ENCODE assay signal across 9 mouse cellular contexts in genomic region chr7:68130950-68131580, GRCm38 (mm10).
DNase-seq lines count a peak whose midpoint lies in the region; ATAC-seq and TF ChIP-seq lines count a peak whose summit lies in the region.
"Had no signal": no experiment of that assay in that cellular context is flagged by ENCODE, and none has a peak within 500 bp of the region (broad histone marks: within the 10 kb centered on the region; RNA-seq: fewer than 3 reads in every experiment).

No protein-coding gene starts in this region.

- no peak for ATAC-seq in kidney, embryonic 14.5 days (ENCODE audit: low FRiP score, low TSS enrichment)
- ATAC-seq in limb, embryonic 13.5 days (ENCODE audit: low FRiP score, low read depth): no peak
- ATAC-seq: midbrain, embryonic 15.5 days had no signal

- H3K4me1 ChIP-seq in kidney, embryonic 14.5 days (ENCODE audit: control insufficient read depth, insufficient read depth, low read length): peaks cover 40% of the 10 kb centered on the region
- peaks cover 59% of the 10 kb centered on the region for H3K4me1 ChIP-seq in embryonic facial prominence, embryonic 10.5 days
- peaks cover 68% of the 10 kb centered on the region for H3K4me1 ChIP-seq in limb, embryonic 13.5 days

- no peaks in the 10 kb centered on the region for H3K9me3 ChIP-seq in kidney, embryonic 14.5 days (ENCODE audit: control insufficient read depth, low read length)
- H3K9me3 ChIP-seq in embryonic facial prominence, embryonic 10.5 days: no peaks in the 10 kb centered on the region
- H3K9me3 ChIP-seq in limb, embryonic 13.5 days: no peaks in the 10 kb centered on the region
- H3K9me3 ChIP-seq: midbrain, embryonic 15.5 days had no signal

- 53% methylated on average over 13 of the region's 13 CpGs for WGBS in kidney, embryonic 14.5 days
- WGBS in embryonic facial prominence, embryonic 10.5 days: 69% methylated on average over 13 of the region's 13 CpGs
- WGBS in limb, embryonic 13.5 days: 68% methylated on average over 13 of the region's 13 CpGs

- no peak for TF ChIP-seq CTCF in brain, embryonic 14.5 days (IDR thresholded peaks at IDR 0.05; ENCODE audit: borderline replicate concordance, extremely low read depth, insufficient read depth, insufficient read length)

- DNase-seq in kidney, adult 11 months: peak; percentile 84
- DNase-seq in brain, embryonic 14.5 days (ENCODE audit: low read depth): peak; percentile 64
- no peak for DNase-seq in embryonic facial prominence, embryonic 10.5 days (ENCODE audit: low spot score)
- DNase-seq in adrenal gland, adult (ENCODE audit: inconsistent age in 2 of 2, low spot score in 1 of 2): no peak
- no peak for DNase-seq in MN1 (ENCODE audit: low spot score)
- no peak for DNase-seq in urinary bladder, postnatal 25 days (ENCODE audit: low spot score)

- no peaks in the 10 kb centered on the region for H3K36me3 ChIP-seq in kidney, embryonic 14.5 days (ENCODE audit: control insufficient read depth, insufficient read depth, low read length)
- no peaks in the 10 kb centered on the region; the same call in 1 of the 2 replicates for H3K36me3 ChIP-seq in embryonic facial prominence, embryonic 10.5 days (replicated peaks)
- H3K36me3 ChIP-seq in limb, embryonic 13.5 days: peaks cover under 1% of the 10 kb centered on the region; the same call in 1 of the 2 replicates
- H3K36me3 ChIP-seq: midbrain, embryonic 15.5 days had no signal

- no peak overlapping the region for H3K9ac ChIP-seq in kidney, embryonic 14.5 days (ENCODE audit: low read depth, low read length)
- H3K9ac ChIP-seq in limb, embryonic 13.5 days: no peak overlapping the region
- H3K9ac ChIP-seq: midbrain, embryonic 15.5 days had no signal

- no peak overlapping the region for H3K4me3 ChIP-seq in kidney, embryonic 14.5 days (ENCODE audit: low read length)
- H3K4me3 ChIP-seq in embryonic facial prominence, embryonic 10.5 days: no peak overlapping the region
- H3K4me3 ChIP-seq in limb, embryonic 13.5 days: no peak overlapping the region

- H3K27ac ChIP-seq in kidney, embryonic 14.5 days (ENCODE audit: low read depth, low read length): no peak overlapping the region
- H3K27ac ChIP-seq in embryonic facial prominence, embryonic 10.5 days (replicated peaks): peak overlapping the region; percentile 48; the same call in 1 of the 2 replicates
- no peak overlapping the region for H3K27ac ChIP-seq in limb, embryonic 13.5 days

- no peak for TF ChIP-seq POLR2A in brain, embryonic 14.5 days (IDR thresholded peaks at IDR 0.05; ENCODE audit: borderline replicate concordance, extremely low read depth, insufficient read depth, insufficient read length, poor library complexity, severe bottlenecking)

- H3K27me3 ChIP-seq in kidney, embryonic 14.5 days (ENCODE audit: control insufficient read depth, insufficient read depth, low read length): no peaks in the 10 kb centered on the region
- H3K27me3 ChIP-seq in embryonic facial prominence, embryonic 10.5 days (replicated peaks; ENCODE audit: low read depth, poor library complexity, severe bottlenecking): no peaks in the 10 kb centered on the region
- no peaks in the 10 kb centered on the region for H3K27me3 ChIP-seq in limb, embryonic 13.5 days
- H3K27me3 ChIP-seq: midbrain, embryonic 15.5 days had no signal

- H3K4me2 ChIP-seq in kidney, embryonic 14.5 days (replicated peaks; ENCODE audit: low read depth, low read length): no peak overlapping the region
- H3K4me2 ChIP-seq in limb, embryonic 13.5 days (replicated peaks): 0 out of 2 replicates have a peak overlapping the region, but pooled peaks have one; percentile 21

Comparison
In these comparisons a context has a peak if more than half of its experiments do, and no peak if none do; other contexts are left out.
1. DNase-seq: peak in kidney, adult 11 months (single experiment) and brain, embryonic 14.5 days (single experiment); none in embryonic facial prominence, embryonic 10.5 days (single experiment), adrenal gland, adult (0 of 2), MN1 (single experiment) and urinary bladder, postnatal 25 days (single experiment).